Mouse (Mus musculus): ENCODE measurements around the gene Ren1.
A peak's percentile ranks its signal among the peaks of the same experiment; 100 is the strongest.
"Not testable (repeated sequence)": the region's sequence is repeated elsewhere in the genome, so short reads cannot be mapped to it uniquely, and the experiment has no call there.

Gene Ren1

DNA sequence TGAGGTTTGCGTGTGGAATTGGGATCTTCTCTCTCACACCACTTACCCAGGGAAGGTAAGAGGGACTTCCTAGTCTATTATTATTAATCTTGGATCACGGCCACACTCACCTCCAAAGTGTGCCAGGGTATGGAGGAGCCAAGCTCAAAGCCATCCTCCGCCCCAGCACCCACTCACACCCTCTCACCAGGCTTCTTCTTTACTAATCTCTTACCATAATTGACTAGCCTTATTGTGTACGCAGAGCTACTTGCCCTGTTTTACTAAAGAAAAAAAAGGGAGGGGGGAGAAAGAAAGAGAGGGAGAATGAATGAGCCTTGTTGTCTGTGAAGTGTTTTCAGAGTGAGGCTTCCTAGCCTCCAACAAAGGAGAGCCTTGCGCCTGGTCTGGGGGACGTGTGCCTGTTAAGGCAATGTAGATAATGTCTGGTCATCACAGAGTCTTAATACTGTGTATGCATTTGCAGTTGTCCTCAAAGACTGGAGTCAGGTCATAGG lies 22.0 kb upstream of the Ren1 start:
- Histone ChIP-seq H3K27me3 (ENCODE audit: control insufficient read depth, insufficient read depth, low read length, poor library complexity, severe bottlenecking) (peaks cover 1% of the 10 kb centered on the region; the same call in 1 of the 2 replicates), H3K36me3 (ENCODE audit: control insufficient read depth, insufficient read depth, low read length, poor library complexity, severe bottlenecking) (no peaks in the 10 kb centered on the region)
- DNase-seq (ENCODE audit: low read depth, low spot score): no peak

DNA sequence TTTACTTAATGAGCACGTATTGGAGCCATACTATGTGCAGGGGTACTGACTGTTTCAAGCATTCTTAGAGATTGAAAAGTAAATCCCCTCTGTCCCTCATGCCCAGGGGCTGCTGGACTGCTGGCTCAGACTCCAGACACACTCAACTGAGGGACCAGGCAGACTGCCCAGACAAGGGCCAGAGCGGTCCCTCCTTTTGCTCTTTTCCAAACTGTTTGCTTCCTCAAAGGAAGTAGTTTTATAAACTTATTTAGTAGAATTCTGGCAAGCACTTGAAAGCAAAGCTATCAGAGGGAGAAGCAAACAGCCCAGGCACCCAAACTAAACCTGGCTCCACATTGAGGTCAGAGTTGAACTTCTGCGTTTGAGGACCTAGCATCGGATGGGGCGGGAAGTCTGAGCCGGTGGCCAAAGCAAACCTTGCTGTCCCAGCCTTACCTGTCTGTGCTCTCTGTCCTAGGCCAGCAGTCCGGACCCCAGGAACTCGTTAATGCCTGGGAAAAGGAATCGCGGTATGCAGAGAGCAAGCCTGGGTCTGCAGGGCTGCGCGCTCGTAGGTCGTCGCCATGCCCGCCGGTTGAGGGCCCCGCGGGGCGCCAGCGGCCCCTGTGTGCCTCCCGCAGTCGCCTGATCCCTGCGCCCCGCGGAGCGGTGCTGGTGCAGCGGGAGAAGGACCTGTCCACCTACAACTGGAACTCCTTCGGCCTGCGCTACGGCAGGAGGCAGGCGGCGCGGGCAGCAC lies 21.2 kb upstream of the Ren1 start:
- peaks cover 1% of the 10 kb centered on the region; the same call in 1 of the 2 replicates for H3K27me3 ChIP-seq (ENCODE audit: control insufficient read depth, insufficient read depth, low read length, poor library complexity, severe bottlenecking)
- no peak for DNase-seq (ENCODE audit: low read depth, low spot score)
- no peaks in the 10 kb centered on the region for H3K36me3 ChIP-seq (ENCODE audit: control insufficient read depth, insufficient read depth, low read length, poor library complexity, severe bottlenecking)

DNA sequence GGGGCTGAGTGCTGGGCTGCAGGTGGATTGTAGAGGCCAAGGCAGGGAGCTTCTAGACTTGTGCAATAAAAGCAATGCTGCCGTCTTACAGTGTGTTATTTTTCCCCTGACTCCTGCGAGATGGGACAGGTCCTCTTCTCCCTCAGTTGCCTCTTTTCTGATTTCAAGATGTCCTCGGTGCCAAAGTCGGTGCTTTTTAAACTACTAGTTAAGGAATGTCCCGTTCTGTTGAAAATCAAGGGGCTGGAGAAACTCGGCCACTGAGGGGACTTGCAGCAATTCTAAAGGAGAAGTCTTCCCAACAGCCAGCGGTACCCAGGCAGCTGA lies 20.7 kb upstream of the Ren1 start:
- Histone ChIP-seq H3K36me3 (ENCODE audit: control insufficient read depth, insufficient read depth, low read length, poor library complexity, severe bottlenecking) (no peaks in the 10 kb centered on the region), H3K27me3 (ENCODE audit: control insufficient read depth, insufficient read depth, low read length, poor library complexity, severe bottlenecking) (peaks cover 1% of the 10 kb centered on the region; the same call in 1 of the 2 replicates)
- no peak for DNase-seq (ENCODE audit: low read depth, low spot score)

DNA sequence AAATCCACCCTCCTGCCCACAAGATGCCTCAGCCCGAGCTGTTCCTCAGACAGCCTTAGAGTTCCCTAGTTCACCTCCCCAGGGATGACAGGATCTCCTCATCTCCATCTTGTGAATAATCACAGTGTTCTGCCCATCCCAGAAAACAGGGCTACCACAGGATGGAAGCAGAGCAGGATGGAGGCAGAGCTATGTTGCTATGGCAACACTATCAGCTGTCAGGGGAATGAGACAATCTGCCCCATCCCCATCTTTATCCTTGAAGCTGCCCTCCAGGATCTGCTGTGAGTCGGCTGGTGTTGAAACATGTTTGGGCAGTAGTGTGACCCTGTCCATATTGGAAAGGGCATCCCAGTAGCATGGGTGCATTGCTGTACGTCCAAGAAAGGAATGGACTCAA lies 19.2 kb upstream of the Ren1 start:
- DNase-seq (ENCODE audit: low read depth, low spot score): no peak
- no peaks in the 10 kb centered on the region for H3K36me3 ChIP-seq (ENCODE audit: control insufficient read depth, insufficient read depth, low read length, poor library complexity, severe bottlenecking)
- peaks cover 1% of the 10 kb centered on the region; the same call in 1 of the 2 replicates for H3K27me3 ChIP-seq (ENCODE audit: control insufficient read depth, insufficient read depth, low read length, poor library complexity, severe bottlenecking)

DNA sequence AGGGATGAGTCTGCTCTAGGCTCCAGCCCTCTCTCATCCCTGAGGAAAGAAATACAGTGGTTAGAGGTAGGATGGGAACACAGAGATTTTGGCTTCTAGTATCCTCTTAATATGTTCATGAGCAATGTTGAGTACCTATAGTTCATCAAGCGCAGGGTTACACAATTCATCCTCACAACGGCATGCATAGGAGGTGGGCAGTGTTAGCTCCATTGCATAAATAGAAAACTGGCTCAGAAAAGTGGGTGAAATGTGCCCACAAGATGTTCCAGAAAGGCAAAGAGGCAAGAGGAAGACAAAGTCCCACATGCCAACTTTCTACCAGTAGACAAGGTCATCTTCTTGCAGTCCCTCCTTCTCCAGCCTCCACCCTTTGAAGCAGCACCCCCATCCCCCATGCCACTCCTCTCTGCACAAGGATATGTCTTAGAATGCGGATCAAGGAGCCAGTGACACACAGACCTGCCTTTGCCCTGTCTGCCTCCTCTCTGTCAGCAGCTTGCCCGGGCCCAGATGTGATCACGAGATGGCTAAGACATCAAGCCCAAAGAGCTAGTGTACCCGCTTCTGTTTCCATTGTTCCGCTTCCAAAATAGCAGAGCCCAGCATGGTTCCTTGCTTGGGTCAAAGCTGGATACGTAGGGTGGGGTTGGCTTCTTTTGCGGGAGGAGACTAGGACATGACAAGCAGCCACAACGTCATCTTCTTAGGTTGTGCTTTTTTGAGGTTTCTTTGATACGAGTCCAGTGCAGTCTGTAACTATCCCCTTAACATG lies 17.5 kb upstream of the Ren1 start:
- no peaks in the 10 kb centered on the region for H3K36me3 ChIP-seq (ENCODE audit: control insufficient read depth, insufficient read depth, low read length, poor library complexity, severe bottlenecking)
- no peak for DNase-seq (ENCODE audit: low read depth, low spot score)
- H3K27me3 ChIP-seq (ENCODE audit: control insufficient read depth, insufficient read depth, low read length, poor library complexity, severe bottlenecking): peaks cover 1% of the 10 kb centered on the region; the same call in 1 of the 2 replicates

DNA sequence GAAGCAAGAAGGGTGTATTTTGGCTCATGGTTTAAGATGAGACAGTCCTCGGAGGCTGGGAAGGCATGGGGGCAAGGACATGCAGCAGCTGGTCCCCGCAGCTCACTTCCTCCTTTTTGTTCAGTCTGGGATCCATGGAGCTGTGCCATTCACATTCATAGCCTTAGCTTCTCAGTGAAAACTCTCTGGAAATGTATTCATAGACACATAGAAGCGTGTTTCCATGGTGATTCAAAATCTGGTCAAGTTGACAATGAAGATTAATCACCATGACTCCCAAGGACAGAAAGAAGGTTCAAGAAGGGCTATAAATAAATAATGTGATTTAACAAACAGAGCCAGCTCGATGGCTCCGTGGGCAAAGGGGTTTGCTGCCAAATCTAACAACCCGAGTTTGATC lies 16.4 kb upstream of the Ren1 start:
- DNase-seq (ENCODE audit: low read depth, low spot score): no peak
- H3K27me3 ChIP-seq (ENCODE audit: control insufficient read depth, insufficient read depth, low read length, poor library complexity, severe bottlenecking): peaks cover 1% of the 10 kb centered on the region; the same call in 1 of the 2 replicates
- no peaks in the 10 kb centered on the region for H3K36me3 ChIP-seq (ENCODE audit: control insufficient read depth, insufficient read depth, low read length, poor library complexity, severe bottlenecking)

DNA sequence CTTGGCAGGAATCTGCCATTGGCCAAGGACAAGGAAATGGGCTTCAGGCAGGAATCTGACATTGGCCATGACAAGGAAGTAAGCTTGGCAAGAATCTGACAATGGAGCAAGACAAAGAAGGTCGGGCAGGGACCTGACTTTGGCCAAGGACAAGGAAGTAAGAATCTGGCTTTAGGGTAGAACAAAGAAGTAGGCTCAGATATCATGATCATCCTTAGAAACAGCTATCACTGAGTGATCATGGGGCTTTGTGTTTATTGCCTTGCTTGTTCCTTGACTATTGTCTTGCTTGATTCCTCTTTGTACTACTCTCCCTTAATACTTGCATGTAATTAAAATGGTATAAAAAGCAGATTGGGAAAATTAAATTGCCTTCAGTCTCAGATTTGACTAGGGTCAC lies 9.9 kb upstream of the Ren1 start:
- H3K27me3 ChIP-seq (ENCODE audit: control insufficient read depth, insufficient read depth, low read length, poor library complexity, severe bottlenecking); H3K36me3 ChIP-seq (ENCODE audit: control insufficient read depth, insufficient read depth, low read length, poor library complexity, severe bottlenecking); DNase-seq (ENCODE audit: low read depth, low spot score): not testable (repeated sequence)

DNA sequence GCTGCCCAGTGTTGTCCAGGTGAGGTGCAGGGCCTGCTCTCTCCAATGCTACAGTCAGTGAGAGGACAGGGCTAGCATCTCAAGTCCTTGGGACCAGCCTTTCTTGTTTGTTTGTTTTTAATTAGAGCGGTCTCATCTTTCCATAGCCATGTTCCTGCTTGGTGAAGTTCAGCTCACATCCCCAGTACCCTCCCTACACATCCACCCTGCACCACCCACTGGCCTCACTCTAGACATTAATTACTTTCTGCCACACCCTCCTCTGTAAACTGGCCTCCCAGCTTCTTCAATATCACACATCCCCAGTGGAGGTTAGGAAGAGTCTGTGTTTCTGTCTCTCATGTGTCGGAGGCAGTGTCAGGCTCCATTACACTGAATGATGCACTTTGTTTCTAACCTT lies 6.0 kb upstream of the Ren1 start:
- DNase-seq (ENCODE audit: low read depth, low spot score): no peak
- Histone ChIP-seq H3K36me3 (ENCODE audit: control insufficient read depth, insufficient read depth, low read length, poor library complexity, severe bottlenecking) (no peaks in the 10 kb centered on the region), H3K27me3 (ENCODE audit: control insufficient read depth, insufficient read depth, low read length, poor library complexity, severe bottlenecking) (no peaks in the 10 kb centered on the region)

DNA sequence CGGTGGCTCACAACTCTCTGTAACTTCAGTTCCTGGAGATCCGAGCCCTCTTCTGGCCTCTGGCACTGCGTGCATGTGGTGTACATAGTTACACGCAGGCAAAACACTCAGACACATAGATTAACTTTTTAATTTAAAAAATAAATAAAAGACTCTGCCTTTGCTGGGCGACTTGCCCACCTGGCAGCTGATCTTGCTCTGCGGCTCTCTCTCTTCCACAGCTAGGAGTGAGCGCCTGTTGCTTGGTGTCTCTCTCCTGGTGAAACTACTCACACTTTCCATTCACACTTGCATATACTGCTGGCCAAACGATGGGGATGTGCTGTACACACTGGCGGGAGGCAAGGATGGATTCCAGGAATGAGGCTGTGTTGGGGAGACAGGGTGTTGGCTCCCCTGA lies 3.8 kb upstream of the Ren1 start:
- DNase-seq (ENCODE audit: low read depth, low spot score): no peak
- H3K36me3 ChIP-seq (ENCODE audit: control insufficient read depth, insufficient read depth, low read length, poor library complexity, severe bottlenecking): no peaks in the 10 kb centered on the region
- no peaks in the 10 kb centered on the region for H3K27me3 ChIP-seq (ENCODE audit: control insufficient read depth, insufficient read depth, low read length, poor library complexity, severe bottlenecking)

DNA sequence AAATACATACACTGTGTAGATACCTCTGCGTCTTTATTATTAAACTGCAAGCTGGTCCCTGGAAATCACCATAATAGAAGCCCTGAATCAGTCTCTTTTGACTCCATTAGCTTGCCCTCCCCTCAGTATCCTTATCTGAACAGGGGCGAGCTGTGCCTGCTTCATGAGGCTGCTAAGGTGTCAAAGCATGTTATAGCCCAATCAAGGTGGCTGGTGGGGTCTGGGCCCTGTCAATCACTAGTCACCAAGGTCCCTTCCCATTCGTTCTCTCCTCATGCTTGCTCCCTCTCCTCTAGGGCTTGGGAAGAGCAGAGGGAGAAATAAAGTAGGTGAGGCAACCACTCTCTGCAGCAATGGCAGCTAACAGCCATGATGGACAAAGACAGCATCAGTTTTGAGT lies 3.1 kb upstream of the Ren1 start:
- DNase-seq (ENCODE audit: low read depth, low spot score): no peak
- Histone ChIP-seq H3K36me3 (ENCODE audit: control insufficient read depth, insufficient read depth, low read length, poor library complexity, severe bottlenecking) (no peaks in the 10 kb centered on the region), H3K27me3 (ENCODE audit: control insufficient read depth, insufficient read depth, low read length, poor library complexity, severe bottlenecking) (no peaks in the 10 kb centered on the region)

DNA sequence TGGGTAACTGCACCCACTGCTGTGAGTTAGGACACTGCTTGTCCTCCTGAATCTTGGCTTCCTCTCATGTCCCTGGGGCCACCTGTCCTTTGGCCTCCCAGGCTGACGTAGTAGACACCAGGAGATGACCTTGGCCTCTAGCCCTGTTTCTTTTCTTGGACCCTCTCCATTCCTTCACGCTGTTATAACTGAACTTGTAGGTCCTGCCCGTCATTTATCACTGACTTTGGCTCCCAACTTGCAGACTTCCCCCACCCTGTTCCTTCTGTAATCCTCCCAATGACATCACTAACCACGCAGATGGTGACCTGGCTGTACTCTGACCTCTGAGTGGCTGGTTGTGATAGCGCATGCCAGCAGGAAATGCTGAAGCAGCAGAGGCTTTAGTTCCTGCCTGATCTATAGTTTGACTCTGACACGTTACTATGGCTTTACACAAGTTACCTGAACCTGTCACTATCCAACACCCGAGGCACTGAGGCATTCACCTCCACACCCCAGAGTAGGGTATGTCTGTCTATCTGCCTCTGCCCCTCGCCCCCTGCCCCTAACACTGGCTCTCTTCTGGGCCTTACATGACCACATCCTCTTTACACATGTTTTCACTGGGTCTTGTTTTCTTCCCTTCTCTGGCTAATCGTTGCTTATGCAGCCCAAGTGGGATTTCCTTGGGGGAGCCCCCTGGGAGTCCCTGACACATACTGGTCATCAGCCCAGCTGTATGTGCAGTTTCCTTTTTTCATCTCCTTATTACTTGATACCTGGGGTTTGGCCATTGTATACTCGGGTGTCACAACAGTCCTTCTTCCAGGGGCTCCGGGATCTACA lies 2.4 kb upstream of the Ren1 start:
- peak; percentile 79 for DNase-seq (ENCODE audit: low read depth, low spot score)
- H3K27me3 ChIP-seq (ENCODE audit: control insufficient read depth, insufficient read depth, low read length, poor library complexity, severe bottlenecking): no peaks in the 10 kb centered on the region
- no peaks in the 10 kb centered on the region for H3K36me3 ChIP-seq (ENCODE audit: control insufficient read depth, insufficient read depth, low read length, poor library complexity, severe bottlenecking)

DNA sequence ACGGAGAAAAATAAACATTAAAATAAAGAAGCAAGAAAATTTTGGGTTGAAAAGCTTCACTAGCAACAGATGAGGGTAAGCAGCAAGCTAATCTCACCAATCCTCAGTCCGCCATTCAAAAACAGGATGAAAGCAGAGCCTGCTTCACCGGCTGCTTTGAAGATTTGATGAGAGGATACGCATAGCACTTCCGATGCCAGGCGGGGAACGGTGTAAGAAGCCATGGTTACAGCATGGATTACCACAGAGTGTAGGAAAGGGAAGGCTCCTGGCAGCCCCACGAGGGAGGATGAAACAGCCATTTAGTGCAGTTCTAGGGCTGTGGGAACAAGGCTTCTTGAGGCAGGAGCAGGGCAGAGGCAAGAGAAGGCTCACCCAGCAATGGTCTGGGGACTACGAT lies 1.5 kb downstream of the Ren1 start:
- H3K36me3 ChIP-seq (ENCODE audit: control insufficient read depth, insufficient read depth, low read length, poor library complexity, severe bottlenecking): no peaks in the 10 kb centered on the region
- H3K27me3 ChIP-seq (ENCODE audit: control insufficient read depth, insufficient read depth, low read length, poor library complexity, severe bottlenecking): no peaks in the 10 kb centered on the region
- no peak for DNase-seq (ENCODE audit: low read depth, low spot score)

DNA sequence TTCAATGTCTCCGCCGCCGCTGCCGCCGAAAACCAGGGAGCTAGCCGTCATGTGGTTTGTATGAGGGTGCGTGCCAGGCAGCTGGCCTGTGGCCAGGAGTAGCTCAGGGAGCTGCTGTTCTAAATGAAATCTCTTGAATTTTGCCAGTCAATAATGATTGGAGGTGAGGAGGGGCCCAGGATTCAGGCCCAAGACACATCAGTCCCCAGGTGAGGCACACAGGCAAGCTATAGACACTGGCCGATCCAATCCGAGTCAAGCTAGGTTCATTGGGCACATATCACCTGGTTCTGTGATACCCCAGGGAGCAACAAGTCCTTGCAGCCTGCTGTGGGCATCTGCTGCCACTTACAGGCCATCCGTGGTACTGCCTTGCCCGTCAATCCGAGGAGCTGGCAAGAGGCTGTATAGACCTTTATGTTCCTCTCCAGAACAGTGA lies 3.1 kb downstream of the Ren1 start:
- Histone ChIP-seq H3K27me3 (ENCODE audit: control insufficient read depth, insufficient read depth, low read length, poor library complexity, severe bottlenecking) (no peaks in the 10 kb centered on the region), H3K36me3 (ENCODE audit: control insufficient read depth, insufficient read depth, low read length, poor library complexity, severe bottlenecking) (no peaks in the 10 kb centered on the region)
- peak; percentile 92 for DNase-seq (ENCODE audit: low read depth, low spot score)

DNA sequence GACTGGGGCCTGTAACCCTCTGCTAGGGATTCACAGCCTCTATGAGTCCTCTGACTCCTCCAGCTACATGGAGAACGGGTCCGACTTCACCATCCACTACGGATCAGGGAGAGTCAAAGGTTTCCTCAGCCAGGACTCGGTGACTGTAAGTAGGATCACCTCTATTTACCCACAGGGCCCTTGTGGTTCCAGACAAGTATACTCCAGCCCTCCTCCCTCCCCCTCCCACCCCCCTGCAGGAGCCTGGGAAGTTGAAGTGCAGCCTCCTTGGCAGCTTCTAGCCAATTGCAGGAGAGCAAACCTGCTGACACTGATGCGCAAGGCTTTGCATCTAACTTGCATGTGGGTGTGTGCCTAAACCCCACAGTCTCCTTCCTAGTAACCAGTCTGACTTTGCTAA lies 5.2 kb downstream of the Ren1 start:
- no peak for DNase-seq (ENCODE audit: low read depth, low spot score)
- Histone ChIP-seq H3K36me3 (ENCODE audit: control insufficient read depth, insufficient read depth, low read length, poor library complexity, severe bottlenecking) (no peaks in the 10 kb centered on the region), H3K27me3 (ENCODE audit: control insufficient read depth, insufficient read depth, low read length, poor library complexity, severe bottlenecking) (no peaks in the 10 kb centered on the region)

DNA sequence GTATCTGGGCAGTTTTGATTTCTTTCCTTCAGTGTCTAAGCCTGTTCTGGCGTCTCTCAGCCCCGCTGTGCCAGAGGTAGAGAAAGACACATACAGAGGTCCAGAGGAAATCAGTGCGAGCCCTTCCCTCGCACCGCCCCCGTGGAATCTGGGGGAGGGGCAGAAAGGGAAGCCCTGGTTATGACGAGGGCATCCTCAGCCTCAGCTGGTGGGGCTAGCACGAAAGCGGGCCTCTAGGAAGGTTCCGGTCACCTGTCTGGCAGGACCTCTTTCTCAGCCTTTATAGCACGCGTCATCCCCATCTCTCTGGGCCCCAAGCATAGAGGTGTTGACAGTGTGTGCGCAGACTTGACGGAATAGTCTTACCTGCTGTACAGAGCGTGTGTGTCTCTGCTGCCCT lies 5.6 kb downstream of the Ren1 start:
- DNase-seq (ENCODE audit: low read depth, low spot score): peak; percentile 38
- Histone ChIP-seq H3K36me3 (ENCODE audit: control insufficient read depth, insufficient read depth, low read length, poor library complexity, severe bottlenecking) (no peaks in the 10 kb centered on the region), H3K27me3 (ENCODE audit: control insufficient read depth, insufficient read depth, low read length, poor library complexity, severe bottlenecking) (no peaks in the 10 kb centered on the region)
